Mouse (Mus musculus) urinary bladder, postnatal 4 days (tissue): Measurements from ENCODE around the gene Ccnl2.

Source experiments
- DNase-seq, 2 experiments: peaks; one replicate each; pipeline ENCODE4 v3.0.0; 2021 to 2022; ENCODE audit warnings: low spot score in 2 of 2

Gene Ccnl2

DNA sequence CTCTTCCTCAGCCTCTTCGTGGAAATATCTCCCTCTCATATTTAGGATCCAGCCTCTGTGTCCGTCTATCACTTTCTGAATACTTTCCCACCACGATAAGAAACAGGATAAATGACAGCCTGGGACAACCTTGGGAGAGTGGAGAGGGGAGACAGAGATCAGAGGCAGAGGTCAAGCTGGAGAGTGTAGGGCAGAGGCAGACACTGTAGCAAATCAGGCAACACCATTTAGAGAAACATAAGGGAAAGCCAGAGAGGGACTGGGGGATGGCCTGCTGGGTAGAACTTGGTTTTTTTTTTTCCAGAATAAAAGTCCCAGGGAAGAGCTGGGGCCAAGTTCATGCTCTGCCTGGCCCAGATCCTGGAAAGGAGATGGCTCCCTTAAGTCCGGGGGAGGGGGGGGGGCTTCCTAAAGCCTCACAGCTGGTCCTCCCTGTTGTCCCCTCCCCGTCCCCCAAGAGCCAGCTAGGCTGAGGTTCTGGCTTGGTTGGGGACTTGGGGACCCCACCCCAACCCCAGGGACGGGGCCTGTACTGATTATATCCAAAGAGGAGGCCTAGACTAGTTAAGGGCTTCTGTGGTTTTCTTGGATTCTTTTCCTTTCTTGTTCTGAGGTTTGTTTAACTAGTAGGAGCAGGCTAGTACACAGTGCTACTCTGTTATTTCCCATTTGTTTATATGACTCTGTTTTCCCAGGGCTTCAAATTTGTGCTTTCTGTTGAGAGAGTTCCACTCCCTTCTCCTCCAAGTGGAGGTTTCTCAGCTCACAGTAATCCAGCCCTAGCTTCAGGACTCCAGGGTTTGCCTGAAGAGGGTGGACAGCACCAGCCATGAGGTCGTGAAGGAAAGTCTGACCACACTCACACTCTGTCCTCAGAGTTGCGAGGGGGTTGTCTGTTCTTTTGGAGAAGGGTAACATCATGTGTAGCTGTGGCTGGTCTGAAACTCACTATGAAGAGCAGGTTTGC is 26.2 kb downstream of the Ccnl2 start:
- DNase-seq, result peak in 1 of 2 experiments; percentile 54

- peak; percentile 90 to 91 for DNase-seq
Observed at GRCm38 (mm10) chr4:155839483-155839910, 27.2 kb downstream of the Ccnl2 start, which contains the start of gene Mxra8. Mxra8 (plus strand) TSS chr4:155839680.

- peak in 1 of 2 experiments; percentile 25 for DNase-seq
Observed at GRCm38 (mm10) chr4:155840076-155841002, 28.1 kb downstream of the Ccnl2 start.

- peak in 1 of 2 experiments; percentile 68 for DNase-seq
Observed at GRCm38 (mm10) chr4:155841003-155841454, 28.7 kb downstream of the Ccnl2 start.

DNA sequence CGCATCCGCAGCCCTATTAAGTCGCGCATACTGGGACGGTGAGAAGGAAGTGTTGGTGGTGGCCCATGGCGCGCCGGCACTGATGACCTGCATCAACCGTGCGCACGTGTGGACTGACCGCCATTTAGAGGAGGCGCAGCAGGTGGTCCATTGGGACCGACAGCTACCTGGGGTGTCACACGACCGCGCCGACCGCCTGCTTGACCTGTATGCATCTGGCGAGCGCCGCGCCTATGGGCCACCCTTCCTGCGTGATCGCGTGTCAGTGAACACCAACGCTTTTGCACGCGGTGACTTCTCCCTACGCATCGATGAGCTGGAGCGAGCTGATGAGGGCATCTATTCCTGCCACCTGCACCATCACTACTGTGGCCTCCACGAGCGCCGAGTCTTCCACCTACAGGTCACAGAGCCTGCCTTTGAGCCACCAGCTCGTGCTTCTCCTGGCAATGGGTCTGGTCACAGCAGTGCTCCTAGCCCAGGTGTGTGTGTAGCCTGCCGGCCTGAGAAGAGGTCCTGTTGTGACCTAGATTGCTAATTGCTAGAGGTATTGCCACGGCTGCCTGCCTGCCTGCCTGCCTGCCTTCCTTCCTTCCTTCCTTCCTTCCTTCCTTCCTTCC is 29.5 kb downstream of the Ccnl2 start:
- DNase-seq, result peak in 1 of 2 experiments; percentile 17

DNA sequence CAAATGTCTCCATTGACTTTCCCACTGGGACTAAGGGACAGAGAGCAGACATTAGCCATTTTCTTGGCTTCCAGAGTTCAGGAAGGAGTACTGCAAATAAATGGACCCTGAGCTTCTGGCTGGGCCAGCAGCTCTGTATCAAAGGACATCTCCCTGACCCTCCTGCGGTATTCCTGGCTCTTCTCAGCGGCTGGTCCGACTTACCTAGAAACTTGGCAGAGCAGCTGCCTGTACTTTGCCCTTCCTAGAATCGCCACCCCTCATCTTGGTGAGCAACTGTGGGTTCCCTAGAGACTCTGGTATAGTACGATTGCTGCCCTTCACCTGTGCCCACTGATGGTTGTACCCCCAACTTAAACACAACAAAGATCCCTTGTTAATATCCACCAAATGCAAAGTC is 30.9 kb downstream of the Ccnl2 start:
- no peak for DNase-seq

DNA sequence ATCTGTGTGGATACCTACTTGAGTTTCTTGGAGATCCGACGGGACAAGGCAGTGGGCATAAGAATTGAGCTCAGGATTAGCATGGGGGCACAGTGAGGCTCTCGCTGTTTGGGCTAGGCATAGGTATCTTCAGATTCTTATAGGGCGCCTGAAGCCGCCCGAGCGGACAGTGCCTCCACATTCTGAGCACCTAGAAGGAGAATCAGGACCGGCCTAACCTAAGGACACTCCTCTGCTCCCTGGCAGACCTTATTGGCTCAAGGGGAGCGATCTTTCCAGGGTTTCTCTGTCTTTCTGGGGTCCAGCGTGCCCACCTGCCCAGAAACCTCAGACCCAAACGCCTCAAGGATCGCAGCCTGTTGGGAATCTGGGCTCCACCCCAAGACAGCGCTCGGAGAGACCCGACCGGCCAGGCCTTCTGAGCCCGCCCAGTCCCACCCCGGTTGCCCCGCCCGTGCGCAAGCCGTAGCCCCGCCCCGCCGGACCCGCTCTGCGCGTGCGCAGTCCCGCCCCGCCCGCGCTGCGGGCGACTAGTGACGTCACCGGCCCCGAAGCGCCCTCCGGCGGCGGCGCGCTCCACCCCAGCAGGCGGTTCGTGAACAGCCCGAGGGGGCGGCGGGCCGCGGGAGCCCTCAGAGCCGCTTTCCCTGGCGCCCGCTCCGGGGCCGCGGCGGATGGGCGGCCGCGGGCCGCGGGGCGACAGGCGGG is 34.7 kb downstream of the Ccnl2 start, which contains the start of gene Dvl1:
Gene Dvl1, plus strand, starts transcription at position 532 of the 708 bp plus-strand sequence.
- peak; percentile 96 for DNase-seq

GRCm38 (mm10) chr4:155847591-155848352 is 35.5 kb downstream of the Ccnl2 start:
- DNase-seq, result peak in 1 of 2 experiments; percentile 42

DNA sequence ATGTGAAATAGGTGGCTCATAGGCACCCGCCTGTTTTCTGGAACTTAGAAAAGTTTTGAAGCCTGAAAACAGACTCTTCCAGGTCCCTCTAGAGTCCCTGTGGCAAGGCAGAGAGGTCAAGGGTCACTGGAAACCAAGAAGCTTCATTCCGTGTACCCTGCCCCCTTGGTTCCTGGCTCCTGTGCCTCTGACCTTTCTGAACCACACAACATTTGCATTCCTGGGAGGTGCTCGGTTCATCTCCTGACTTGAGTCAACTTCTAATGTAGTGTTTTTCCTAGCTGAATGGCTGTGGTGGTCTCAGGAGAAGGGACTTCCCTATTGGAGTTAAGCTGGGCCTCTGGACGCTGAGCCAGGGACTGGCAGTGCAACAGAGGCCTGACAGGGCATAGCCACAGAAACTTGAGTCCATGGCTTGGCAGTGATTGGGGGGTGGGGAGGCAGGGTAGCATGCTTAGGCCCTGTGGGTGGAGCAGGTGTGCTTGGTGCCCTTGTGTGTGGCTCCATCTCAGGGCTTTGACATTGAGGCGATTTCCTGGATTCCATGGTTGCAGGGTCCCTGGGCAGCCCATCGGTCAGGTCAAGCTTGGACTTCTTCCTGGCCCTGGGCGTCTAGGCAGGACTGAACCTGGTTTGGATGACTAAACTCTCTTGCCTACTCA is 36.3 kb downstream of the Ccnl2 start:
- no peak for DNase-seq

- DNase-seq, result no peak
Observed at GRCm38 (mm10) chr4:155849391-155849790, 37.1 kb downstream of the Ccnl2 start.

DNA sequence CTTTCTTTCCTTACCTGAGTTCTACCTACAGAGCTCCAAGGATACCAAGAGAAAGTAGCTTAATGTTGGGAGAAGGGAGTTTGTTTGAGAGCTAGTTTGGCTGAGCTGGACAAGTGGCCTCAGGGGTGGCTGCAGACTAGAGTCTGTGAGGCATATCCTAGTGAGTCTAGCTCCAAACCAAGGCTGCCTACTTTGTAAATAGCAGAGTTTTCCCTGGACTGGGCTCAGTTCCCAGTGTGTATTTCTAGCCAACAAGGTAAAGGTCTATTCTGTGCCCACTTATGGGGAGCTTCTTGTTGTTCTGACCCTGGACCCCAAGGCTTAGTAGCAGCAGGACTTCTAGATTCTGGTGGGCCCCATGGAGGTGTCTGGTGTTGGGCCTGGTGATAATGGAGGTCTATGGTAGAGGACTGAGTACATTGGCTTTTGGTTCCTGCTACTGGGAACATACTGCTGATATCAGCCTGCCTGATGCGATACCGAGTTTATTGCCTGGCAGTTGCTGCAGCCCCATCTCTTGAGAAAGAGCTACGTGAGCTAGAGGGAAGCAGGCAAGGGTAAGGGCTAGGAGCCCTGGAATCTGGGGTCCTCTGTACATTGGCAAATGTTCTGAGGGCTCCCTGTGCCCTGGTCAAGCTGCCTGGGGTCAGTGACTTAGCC is 37.6 kb downstream of the Ccnl2 start:
- DNase-seq, result no peak

DNA sequence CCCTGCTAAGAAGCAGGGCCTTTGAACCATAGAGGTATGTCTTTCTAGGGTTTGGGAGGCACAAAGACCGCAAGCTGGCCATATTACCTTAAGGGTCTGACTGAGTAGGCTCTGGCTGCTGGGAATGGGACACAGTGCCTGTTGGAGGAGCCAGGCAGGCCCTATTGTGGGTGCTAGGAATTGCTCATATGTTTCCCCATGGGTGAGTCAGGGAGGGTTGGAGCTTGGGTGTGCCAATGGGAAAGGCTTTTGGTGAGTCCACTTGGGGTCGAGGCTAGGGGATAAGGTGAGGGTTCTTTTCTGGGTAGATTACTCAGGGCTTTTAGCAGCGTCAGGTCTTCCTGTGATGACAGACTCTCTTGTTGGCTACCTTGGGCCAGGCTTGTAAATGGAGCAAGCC is 39.1 kb downstream of the Ccnl2 start:
- no peak for DNase-seq

GRCm38 (mm10) chr4:155851951-155852411 is 39.7 kb downstream of the Ccnl2 start:
- DNase-seq, result no peak

DNA sequence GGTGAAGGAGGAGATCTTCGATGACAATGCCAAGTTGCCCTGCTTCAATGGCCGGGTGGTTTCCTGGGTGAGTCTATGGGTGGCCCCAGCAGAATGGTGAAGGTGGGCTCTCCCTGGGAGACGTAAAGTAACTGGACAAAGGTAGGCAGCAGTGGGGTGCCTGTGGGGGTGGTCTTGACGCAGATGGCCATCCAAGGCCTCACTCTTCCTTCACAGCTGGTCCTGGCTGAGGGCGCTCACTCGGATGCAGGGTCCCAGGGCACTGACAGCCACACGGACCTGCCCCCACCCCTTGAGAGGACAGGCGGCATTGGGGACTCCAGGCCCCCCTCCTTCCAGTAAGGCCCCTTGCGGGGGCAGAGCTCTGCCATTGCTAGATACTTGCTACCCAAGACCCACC is 41.1 kb downstream of the Ccnl2 start:
- no peak for DNase-seq

DNA sequence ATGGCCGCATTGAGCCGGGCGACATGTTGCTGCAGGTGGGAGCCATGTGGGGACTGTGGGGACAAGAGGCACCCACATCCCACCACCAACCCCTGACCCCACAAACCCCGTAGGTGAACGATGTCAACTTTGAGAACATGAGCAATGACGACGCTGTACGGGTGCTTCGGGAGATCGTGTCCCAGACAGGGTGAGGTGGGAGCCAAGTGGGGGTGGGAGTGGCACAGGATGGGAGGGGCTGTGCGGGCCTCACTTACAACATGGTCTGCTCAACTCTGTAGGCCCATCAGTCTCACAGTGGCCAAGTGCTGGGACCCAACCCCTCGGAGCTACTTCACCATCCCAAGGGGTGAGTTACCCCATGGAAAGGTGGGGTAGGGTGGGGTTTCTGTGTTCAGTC is 42.7 kb downstream of the Ccnl2 start:
- no peak for DNase-seq

GRCm38 (mm10) chr4:155856071-155856470 is 43.8 kb downstream of the Ccnl2 start:
- DNase-seq, result no peak

DNA sequence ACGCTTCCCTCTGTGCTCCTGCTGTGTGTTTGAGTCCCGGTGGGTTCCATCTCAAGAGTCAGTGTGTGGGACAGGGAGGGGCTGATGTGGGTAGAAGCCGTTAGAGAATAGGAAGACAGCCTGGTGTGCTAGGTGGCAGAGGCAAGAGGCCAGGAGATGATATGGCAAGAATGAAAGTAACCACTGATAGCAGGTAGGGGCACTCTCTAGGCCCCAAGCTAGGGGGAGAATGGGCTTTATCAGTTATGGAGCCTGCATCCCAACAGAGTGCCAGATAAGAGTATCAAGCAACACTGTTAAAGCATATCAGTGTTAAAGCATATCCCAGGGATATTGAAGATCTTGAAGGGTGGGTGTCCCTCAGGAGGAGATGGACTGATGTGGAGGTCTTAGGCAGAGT is 44.6 kb downstream of the Ccnl2 start:
- no peak for DNase-seq

GRCm38 (mm10) chr4:155859318-155859717 is 47.0 kb downstream of the Ccnl2 start:
- DNase-seq, result peak in 1 of 2 experiments; percentile 59

- DNase-seq, result no peak
Observed at GRCm38 (mm10) chr4:155861787-155862186, 49.5 kb downstream of the Ccnl2 start.
